Mouse (Mus musculus): ENCODE measurements around the gene Tmod3.
"Not testable (repeated sequence)": the region's sequence is repeated elsewhere in the genome, so short reads cannot be mapped to it uniquely, and the experiment has no call there.

The Tmod3 gene

DNA sequence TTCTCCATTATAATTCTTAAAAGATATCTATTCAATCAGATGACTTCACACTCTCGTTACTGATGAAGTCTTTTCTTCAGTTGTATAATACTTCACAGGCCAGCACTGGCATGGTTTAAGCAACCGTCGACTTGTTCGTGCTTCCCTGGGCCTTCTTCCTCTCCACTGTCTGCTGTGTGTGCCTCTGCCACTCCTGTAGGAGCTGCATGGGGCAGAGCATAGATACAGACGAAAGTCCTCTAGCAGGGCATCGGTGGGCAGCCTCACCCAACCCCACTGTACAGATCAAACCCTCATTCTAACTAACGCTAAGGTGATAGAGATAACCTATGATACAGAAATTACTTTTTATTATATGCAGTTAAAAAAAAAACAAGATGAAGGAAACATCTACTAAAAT, 60.9 kb downstream of the Tmod3 start:
- no peak for DNase-seq (ENCODE audit: low spot score)

DNA sequence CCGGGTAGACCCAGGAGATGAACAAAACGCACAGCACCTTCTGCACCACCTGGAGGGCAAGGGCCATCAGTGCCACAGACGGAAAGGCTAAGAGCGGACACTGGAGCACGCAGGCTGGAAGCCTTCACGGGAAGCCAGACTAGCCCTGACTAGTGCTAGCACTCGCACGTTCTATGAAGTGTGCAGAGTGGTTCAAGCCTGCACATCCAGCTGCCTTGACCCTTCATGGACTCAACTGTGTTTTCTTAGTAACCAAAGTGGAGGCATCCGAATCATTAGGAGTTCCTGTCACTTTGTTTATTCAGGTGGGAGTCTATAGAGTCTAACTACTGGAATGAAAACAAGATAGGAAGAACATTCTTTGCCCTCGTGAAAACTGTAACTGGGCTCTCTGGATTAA, 63.5 kb downstream of the Tmod3 start:
- DNase-seq (ENCODE audit: low spot score) = no peak

GRCm38 (mm10) chr9:75494407-75495005, 65.0 kb downstream of the Tmod3 start:
- DNase-seq (ENCODE audit: low spot score) = no peak

GRCm38 (mm10) chr9:75488255-75488654, 71.2 kb downstream of the Tmod3 start:
- not testable (repeated sequence) for DNase-seq (ENCODE audit: low spot score)

- no peak for DNase-seq (ENCODE audit: low spot score)
Observed at GRCm38 (mm10) chr9:75485231-75485630, 74.2 kb downstream of the Tmod3 start.

DNA sequence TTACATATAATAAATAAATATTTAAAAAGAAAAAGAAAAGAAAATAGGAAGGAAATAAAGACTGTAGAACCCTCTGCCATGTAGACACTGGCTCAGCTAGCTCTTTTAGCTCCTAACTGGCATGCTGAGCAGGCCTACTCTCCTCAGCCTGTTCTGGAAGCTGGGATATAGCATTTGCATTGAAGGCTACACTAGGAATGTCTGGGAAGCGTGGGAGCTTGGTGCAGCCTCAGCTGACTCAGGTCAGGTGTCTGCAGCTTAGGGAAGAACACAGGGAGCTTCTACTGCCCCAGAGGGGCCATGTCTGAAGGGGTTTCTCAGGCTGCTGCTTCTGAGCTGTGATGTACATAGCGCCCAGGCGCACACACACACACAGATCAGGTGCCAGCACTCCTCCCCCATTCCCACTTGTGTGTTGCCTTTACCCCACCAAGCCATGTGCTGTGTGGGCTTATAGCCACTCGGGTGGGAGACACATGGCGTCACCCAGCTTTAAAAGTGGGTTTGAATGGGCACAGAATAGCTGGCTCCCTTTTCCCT, 78.9 kb downstream of the Tmod3 start:
- no peak for DNase-seq (ENCODE audit: low spot score)

DNA sequence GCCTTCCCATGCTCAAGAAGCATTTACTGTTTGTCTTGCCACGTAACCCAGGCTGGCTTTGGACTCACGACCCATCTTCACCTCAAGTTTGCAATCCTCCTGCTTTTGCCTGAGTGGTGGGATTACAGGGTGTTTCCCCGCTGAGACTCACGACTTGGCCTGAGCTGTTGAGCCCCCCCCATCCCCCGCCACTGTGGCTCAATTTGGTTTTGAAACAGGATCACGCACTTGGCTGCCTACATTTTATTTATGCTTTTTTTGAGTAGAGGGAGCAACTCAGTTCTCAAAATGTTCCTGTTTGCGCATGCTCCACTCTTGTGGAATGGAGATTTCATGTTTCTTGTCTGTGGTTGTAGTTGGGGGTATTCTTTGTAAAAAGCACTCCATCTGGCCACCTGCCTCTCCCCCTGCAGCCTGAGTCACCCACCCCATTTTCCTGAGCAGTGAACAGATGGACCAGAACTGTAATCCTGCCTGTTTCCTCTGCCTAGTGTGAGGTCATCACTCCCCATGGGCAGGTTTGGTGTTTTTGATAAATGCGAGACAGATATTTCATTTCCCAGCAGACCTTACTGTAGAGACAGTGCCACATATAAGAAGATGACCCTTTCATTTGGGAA, 80.2 kb downstream of the Tmod3 start:
- DNase-seq (ENCODE audit: low spot score) = no peak

DNA sequence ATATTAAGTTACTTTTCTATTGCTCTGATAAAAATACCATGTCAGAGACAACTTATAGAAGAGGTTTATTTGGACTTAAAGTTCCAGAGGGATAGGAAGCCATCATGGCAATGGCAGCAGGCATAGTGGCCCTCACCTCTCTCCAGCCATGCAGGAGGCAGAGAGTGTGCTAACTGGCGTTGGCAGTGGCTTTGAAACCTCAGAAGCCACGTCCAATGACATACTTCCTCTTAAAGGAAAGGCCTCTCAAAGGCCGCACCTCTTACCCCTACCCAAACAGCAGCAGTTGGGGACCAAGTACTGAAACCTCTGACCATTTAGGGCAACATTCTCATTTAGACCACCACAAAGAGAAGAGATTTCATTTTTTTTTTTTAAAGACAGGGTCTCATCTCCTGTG, 82.2 kb downstream of the Tmod3 start:
- no peak for DNase-seq (ENCODE audit: low spot score)

- no peak for DNase-seq (ENCODE audit: low spot score)
Observed at GRCm38 (mm10) chr9:75468297-75468696, 91.2 kb downstream of the Tmod3 start.

- no peak for DNase-seq (ENCODE audit: low spot score)
Observed at GRCm38 (mm10) chr9:75467581-75467980, 91.9 kb downstream of the Tmod3 start.

- DNase-seq (ENCODE audit: low spot score) = no peak
Observed at GRCm38 (mm10) chr9:75466641-75467040, 92.8 kb downstream of the Tmod3 start.

GRCm38 (mm10) chr9:75465856-75466255, 93.6 kb downstream of the Tmod3 start:
- DNase-seq (ENCODE audit: low spot score) = no peak

DNA sequence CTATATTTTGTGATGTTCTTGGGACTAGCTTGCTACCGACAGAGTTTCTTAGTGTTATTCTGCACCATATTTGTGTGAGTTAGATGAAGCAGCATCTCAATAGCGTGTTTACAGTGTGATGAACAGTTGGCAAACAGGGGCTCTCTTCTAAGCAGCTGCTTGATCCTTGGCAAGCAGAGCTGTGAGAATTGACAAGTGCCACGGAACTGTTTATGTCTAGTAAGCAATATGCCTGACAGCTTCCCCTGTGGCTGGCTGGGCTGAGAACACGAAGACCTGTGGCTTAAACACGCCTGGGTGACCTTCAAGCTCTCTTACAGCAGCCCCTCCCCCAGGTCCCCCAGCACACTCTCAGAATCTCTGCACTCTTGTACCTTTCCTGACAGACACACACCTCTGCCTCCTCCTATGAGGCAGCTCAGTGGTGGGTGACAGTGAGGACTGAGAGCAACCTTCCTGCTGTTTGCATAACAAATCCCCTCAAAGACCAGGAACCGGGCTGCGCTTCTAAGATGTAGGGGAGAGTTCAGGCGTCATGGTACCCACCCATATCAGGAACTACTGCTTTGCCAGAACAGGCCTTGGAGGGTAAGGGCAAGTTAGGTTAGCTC, 96.3 kb downstream of the Tmod3 start:
- DNase-seq (ENCODE audit: low spot score) = no peak

DNA sequence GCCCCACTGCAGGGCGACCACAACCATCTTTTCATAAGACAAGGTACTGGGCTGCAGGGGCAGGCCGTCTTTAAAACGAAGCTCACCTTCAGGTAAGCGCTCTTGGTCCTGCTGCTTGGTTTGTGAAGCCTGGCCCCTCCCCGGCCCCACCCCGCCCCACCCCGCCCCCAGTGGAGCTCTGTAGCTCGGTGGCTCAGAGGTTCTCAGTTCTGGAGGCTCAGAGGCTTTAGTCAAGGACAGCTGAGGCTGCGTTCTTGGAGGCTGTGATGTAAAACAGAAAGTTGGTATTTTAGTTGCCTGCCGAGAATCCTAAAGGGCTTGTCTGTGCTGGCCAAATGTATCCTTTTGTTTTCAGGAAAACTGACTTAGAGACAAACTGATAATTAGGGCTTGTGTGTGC, 103.8 kb downstream of the Tmod3 start:
- DNase-seq (ENCODE audit: low spot score) = no peak

DNA sequence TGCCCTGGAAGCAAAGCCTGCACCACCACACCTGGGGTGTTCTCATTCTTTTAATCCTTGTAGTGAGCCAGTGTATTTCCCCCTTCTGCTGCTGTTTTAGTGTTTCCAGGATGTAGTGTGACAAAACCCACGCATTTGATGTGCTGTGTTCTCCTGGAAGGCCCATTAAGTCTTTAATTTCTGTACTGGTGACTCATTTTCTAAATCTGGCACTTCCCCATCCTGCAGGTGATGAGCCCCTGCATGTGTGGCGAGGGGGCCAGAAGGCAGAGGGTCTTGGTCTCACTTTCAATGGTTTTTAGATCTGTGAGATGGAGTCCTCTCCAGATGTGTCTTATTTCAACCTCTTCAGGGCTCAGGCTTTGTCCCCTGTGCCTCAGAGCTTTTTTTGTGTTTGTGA, 105.5 kb downstream of the Tmod3 start:
- DNase-seq (ENCODE audit: low spot score) = no peak

DNA sequence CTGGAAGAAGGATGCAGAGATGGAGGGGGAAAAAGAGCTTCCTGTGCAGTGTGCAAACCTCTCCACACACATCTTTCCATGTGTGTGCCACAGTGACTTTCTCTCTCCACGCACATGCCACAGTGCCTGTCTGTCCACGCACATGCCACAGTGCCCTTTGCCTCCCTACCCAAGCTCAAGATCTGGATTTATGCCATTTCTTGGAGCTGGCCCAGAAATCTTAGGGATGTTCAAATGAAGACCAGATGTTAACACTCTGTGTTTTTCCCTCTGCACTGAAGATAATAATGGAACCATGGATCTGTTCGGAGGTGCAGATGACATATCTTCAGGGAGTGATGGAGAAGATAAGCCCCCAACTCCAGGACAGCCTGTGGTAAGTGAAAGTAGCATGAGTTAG, 111.4 kb downstream of the Tmod3 start:
- DNase-seq (ENCODE audit: low spot score) = no peak

All from urinary bladder, postnatal 14 days (tissue).